Mouse (Mus musculus) forebrain, embryonic 11.5 days (tissue): ENCODE results near the gene Gli2. TPM values are rescaled to one million over a fixed set of nuclear protein-coding genes. Genes with fewer than 3 reads are reported as not detected.
A peak's percentile ranks its signal among the peaks of the same experiment; 100 is the strongest.

ENCODE experiments used
- ATAC-seq: fragments of 200-750 bp; cut with Nextera tagmentation; replicated peaks from 2 replicates; pipeline ENCODE4 v1.8.0; 2017; ENCODE audit warnings: moderate TSS enrichment; ENCODE audit not compliant: low FRiP score
- DNase-seq: peaks from one replicate; pipeline ENCODE4 v3.0.0-alpha.2; 2017; ENCODE audit warnings: low spot score
- H3K27ac ChIP-seq: fragments of 300-500 bp; sonication (generic); 2 replicates; pipeline ENCODE4 v1.5.1; 2014; ENCODE audit warnings: low read depth, low read length
- H3K27me3 ChIP-seq: fragments of 300-500 bp; sonication (generic); 2 replicates; pipeline ENCODE4 v1.6.1; 2014; ENCODE audit warnings: mild to moderate bottlenecking, low read length, mixed read lengths; ENCODE audit not compliant: control insufficient read depth, insufficient read depth
- H3K36me3 ChIP-seq: fragments of 300-500 bp; sonication (generic); 2 replicates; pipeline ENCODE4 v1.6.1; 2014; ENCODE audit warnings: mild to moderate bottlenecking, low read length, moderate library complexity, mixed read lengths; ENCODE audit not compliant: control insufficient read depth, insufficient read depth
- H3K4me1 ChIP-seq: fragments of 300-500 bp; sonication (generic); replicated peaks from 2 replicates; pipeline ENCODE4 v1.6.1; 2014; ENCODE audit warnings: low read length, mixed read lengths; ENCODE audit not compliant: control insufficient read depth, insufficient read depth
- H3K4me2 ChIP-seq: fragments of 300-500 bp; sonication (generic); 2 replicates; pipeline ENCODE4 v1.6.1; 2014; ENCODE audit warnings: low read depth, mild to moderate bottlenecking, low read length, moderate library complexity, mixed read lengths; ENCODE audit not compliant: severe bottlenecking
- H3K4me3 ChIP-seq: fragments of 300-500 bp; sonication (generic); 2 replicates; pipeline ENCODE4 v1.5.1; 2014; ENCODE audit warnings: low read depth, low read length
- H3K9ac ChIP-seq: fragments of 300-500 bp; sonication (generic); 2 replicates; pipeline ENCODE4 v1.6.1; 2014; ENCODE audit warnings: low read length
- H3K9me3 ChIP-seq: fragments of 300-500 bp; sonication (generic); 2 replicates; pipeline ENCODE4 v1.6.1; 2016; ENCODE audit warnings: low read length, mixed read lengths; ENCODE audit not compliant: control insufficient read depth
- WGBS: fragments of 180-500 bp; shearing (Covaris S2); extraction: QIAGEN DNeasy Blood & Tissue Kit; methylation state at CpG from one replicate; pipeline ENCODE4 v1.1.7; 2014; 5-methylcytosine and 5-hydroxymethylcytosine counted together
- polyA plus RNA-seq: library from polyadenylated mRNA; unstranded; fragments of >200 nt; fragmentation: Nextera tagmentation; extraction: Ambion mirVana; gene quantifications from 2 replicates; pipeline ENCODE4 v1.2.1, GENCODE M21; 2014

Gli2 gene
- polyA plus RNA-seq, result 16.0 and 16.3 TPM in 2 replicates

DNA sequence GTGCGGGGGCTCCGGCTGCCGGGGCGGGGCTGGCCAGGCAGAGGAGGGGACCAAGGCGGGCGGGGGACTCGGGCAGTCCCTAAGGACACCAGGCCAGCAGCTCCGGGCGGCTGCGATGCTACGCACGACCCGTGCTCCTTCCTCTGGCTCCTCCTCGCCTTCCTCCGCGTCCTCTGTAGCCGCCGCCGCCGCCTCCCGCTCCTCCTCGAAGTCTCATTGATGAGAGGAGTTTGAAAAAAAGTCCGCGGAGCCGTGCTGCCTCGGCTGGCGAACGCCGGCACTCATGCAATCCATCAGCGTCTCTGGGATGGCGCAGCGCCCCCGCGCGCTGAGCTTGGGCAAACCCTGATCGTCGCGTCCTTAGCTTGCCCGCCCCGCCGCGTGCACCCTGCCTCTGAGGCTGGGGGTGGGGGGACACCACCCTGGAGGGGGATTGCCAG lies at the start of gene Gli2:
Gene Gli2 (minus strand): TSS at position 218 of the 440 bp plus-strand sequence.
- Histone ChIP-seq H3K4me3 (peak within 1 kb of the TSS; percentile 55), H3K9me3 (no peaks in the 10 kb centered on the region), H3K36me3 (no peaks in the 10 kb centered on the region), H3K4me1 (peaks cover 21% of the 10 kb centered on the region), H3K4me2 (peak within 1 kb of the TSS; percentile 87), H3K27ac (peak within 1 kb of the TSS; percentile 96), H3K27me3 (no peaks in the 10 kb centered on the region), H3K9ac (peak within 1 kb of the TSS; percentile 78)
- under 1% methylated on average over 42 of the region's 42 CpGs for WGBS
- peak; percentile 95 for DNase-seq
- peak; percentile 88 for ATAC-seq

DNA sequence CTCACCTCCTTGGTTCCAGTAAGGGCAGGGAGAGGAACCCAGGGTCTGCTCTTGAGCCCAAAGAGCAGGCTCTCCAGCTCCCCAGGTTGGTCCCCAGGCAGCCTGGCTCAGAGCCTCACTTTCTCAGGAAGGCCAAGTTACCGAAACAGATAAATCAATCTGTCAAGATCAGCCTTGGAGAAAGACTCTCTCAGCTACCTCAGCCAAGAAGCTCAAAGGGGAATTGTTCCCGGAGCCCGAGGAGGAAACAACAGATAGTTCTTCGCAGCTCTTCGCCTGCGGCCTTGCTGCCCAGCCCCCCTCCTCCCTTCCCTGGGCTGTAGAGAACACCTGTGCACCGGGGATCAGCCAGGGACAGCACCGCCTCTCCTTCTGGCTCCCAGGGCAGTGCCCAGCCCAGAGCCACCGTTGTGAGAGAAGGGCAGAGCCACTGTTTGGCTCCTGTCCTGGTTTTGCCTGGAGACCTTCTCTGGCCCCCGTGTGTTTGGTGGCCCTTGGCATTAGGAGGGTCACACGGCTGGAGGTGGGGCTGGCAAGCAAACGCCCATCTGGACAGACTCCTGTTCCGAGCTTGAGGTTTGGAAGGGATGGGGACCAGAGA lies 44.6 kb upstream of the Gli2 start:
- H3K9ac ChIP-seq, result no peak overlapping the region
- no peak overlapping the region for H3K4me2 ChIP-seq
- H3K27ac ChIP-seq, result no peak overlapping the region
- no peak for DNase-seq
- ATAC-seq, result no peak
- H3K36me3 ChIP-seq, result no peaks in the 10 kb centered on the region
- no peak overlapping the region for H3K4me3 ChIP-seq
- no peaks in the 10 kb centered on the region for H3K9me3 ChIP-seq
- no peaks in the 10 kb centered on the region for H3K4me1 ChIP-seq
- WGBS, result 65% methylated on average over 13 of the region's 13 CpGs
- no peaks in the 10 kb centered on the region for H3K27me3 ChIP-seq

DNA sequence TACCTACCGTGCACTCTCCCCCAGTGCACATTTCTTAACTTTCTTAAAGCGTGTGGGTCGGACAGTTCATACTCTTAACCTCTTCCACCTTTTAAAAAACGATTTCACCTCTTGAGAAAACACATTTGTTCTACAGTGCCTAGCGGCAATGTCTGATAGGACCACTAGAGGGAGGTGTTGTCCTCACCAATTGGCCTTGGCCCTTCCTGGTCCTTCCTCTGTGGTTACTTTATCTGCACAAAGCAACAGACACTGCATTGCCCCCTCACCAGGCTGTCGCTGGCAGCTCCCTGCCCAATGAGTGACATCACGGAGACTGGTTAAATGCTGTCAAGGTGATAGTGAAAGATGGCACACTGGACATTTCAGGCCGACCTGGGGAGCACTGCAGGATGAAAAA lies 40.3 kb upstream of the Gli2 start:
- peak; percentile 82 for DNase-seq
- peak; percentile 72 for ATAC-seq
- Histone ChIP-seq H3K36me3 (no peaks in the 10 kb centered on the region), H3K9me3 (no peaks in the 10 kb centered on the region), H3K4me1 (no peaks in the 10 kb centered on the region), H3K27me3 (no peaks in the 10 kb centered on the region), H3K4me3 (no peak overlapping the region), H3K27ac (no peak overlapping the region), H3K9ac (no peak overlapping the region), H3K4me2 (no peak overlapping the region)
- 19% methylated on average over 8 of the region's 8 CpGs for WGBS

- Histone ChIP-seq H3K4me1 (no peaks in the 10 kb centered on the region), H3K4me2 (no peak overlapping the region), H3K27ac (no peak overlapping the region), H3K27me3 (no peaks in the 10 kb centered on the region), H3K9me3 (no peaks in the 10 kb centered on the region), H3K9ac (no peak overlapping the region), H3K4me3 (no peak overlapping the region), H3K36me3 (no peaks in the 10 kb centered on the region)
- WGBS, result 87% methylated on average over 18 of the region's 18 CpGs
- DNase-seq (no peak), ATAC-seq (no peak)
Measured at GRCm38 (mm10) chr1:119089887-119090620, 36.6 kb upstream of the Gli2 start.

DNA sequence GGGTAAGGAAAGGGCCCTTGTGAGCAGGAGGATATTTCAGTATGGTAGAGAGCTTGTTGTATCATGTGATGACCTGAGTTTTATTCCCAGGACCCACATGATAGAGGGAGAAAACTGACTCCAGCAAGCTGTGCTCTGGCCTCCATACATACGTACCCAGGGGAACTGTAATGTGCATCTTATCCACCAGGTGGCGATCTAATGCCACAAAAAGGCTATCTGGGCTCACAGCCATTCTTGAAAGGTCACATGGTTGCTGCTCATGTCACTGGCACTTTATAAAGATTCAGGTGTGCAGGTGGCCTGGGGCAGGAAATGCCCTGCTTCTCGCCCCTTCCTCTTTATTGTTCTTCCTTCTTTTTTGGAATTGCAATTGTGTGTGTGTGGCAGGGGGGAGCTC lies 34.1 kb upstream of the Gli2 start:
- Histone ChIP-seq H3K27ac (no peak overlapping the region), H3K4me2 (no peak overlapping the region), H3K9ac (no peak overlapping the region), H3K4me1 (no peaks in the 10 kb centered on the region), H3K36me3 (no peaks in the 10 kb centered on the region), H3K9me3 (no peaks in the 10 kb centered on the region), H3K27me3 (no peaks in the 10 kb centered on the region), H3K4me3 (no peak overlapping the region)
- DNase-seq (peak; percentile 86), ATAC-seq (peak; percentile 42; the same call in 1 of the 2 replicates)
- 7% methylated on average over 3 of the region's 3 CpGs for WGBS

DNA sequence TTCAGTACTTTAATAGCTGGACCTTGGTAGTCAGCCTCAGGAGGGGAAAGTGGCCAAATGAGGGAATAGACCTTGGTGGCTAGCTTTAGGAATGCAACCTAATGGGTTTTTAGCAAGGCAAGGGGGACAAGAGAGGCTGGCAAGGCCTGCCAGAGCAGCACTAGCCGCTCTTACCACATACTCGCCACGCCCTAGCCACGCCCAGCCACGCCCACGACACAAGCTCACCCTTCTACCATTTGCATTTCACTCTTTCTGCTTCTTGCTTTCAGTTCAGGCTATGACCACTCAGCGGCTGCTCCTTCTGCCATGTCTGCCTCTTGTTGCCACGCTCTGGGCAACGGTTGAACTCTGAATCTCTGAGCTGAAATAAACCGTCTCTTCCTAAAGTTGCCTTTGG lies 32.4 kb upstream of the Gli2 start:
- WGBS, result 60% methylated on average over 10 of the region's 10 CpGs
- no peak overlapping the region for H3K27ac ChIP-seq
- ATAC-seq (no peak), DNase-seq (no peak)
- no peak overlapping the region for H3K4me3 ChIP-seq
- H3K27me3 ChIP-seq, result no peaks in the 10 kb centered on the region
- no peaks in the 10 kb centered on the region for H3K9me3 ChIP-seq
- H3K4me1 ChIP-seq, result 0 out of 2 replicates have a peak, but pooled peaks cover 2% of the 10 kb centered on the region
- H3K9ac ChIP-seq, result no peak overlapping the region
- H3K36me3 ChIP-seq, result no peaks in the 10 kb centered on the region
- H3K4me2 ChIP-seq, result no peak overlapping the region

- Histone ChIP-seq H3K27ac (no peak overlapping the region), H3K4me2 (0 out of 2 replicates have a peak overlapping the region, but pooled peaks have one; percentile 12)
- 17% methylated on average over 10 of the region's 10 CpGs for WGBS
Measured at GRCm38 (mm10) chr1:119083468-119083921, 30.1 kb upstream of the Gli2 start.

DNA sequence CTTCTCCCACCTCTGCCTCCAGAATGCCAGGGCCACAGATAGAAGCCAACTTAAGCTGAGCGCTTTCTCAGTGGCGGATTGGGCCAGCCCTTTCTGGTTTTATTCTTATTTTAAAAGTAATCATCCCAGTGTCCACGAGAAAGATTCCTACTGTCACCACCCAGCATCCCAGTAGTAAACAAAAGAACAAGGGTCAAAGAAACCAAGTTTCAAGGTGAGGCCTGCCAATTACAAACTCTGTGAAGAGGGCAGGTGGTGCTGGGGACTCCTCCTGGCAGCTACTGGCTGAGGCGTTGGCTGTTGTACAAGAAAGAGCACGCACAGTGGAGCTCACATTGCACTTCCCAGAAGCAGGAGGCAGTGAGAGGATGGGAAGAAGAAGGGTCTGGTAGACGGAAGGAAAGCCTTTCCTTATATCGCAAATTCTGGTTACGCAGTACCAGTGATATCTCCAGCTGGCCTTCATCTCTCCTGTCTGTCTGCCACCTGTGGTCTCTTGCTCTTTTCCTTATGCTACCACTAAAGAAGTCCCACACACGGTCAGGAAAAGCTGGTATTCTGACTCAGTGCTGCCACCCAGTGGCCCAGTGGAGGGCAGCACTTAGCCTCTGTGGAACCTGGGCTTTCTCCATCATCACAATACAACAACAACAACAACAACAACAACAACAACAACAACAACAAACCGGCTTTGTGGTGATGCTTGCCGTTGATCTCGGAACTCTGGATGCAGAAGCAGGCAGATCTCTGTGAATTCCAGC lies 29.0 kb upstream of the Gli2 start:
- H3K4me2 ChIP-seq, result no peak overlapping the region
- H3K27me3 ChIP-seq, result no peaks in the 10 kb centered on the region
- 0 out of 2 replicates have a peak, but pooled peaks cover 2% of the 10 kb centered on the region for H3K4me1 ChIP-seq
- ATAC-seq, result peak; percentile 69
- no peaks in the 10 kb centered on the region for H3K9me3 ChIP-seq
- peak; percentile 87 for DNase-seq
- no peak overlapping the region for H3K27ac ChIP-seq
- no peak overlapping the region for H3K4me3 ChIP-seq
- no peaks in the 10 kb centered on the region for H3K36me3 ChIP-seq
- no peak overlapping the region for H3K9ac ChIP-seq
- WGBS, result 46% methylated on average over 12 of the region's 12 CpGs

More at GRCm38 (mm10) chr1:119083468-119083921, 30.1 kb upstream of the Gli2 start:
- Histone ChIP-seq H3K4me3 (no peak overlapping the region), H3K9me3 (no peaks in the 10 kb centered on the region), H3K36me3 (no peaks in the 10 kb centered on the region), H3K4me1 (0 out of 2 replicates have a peak, but pooled peaks cover 2% of the 10 kb centered on the region), H3K9ac (no peak overlapping the region), H3K27me3 (no peaks in the 10 kb centered on the region)
- peak; percentile 78 for DNase-seq
- ATAC-seq, result peak; percentile 68
